Mouse (Mus musculus) activated CD4-positive, CD25-positive, alpha-beta regulatory T cell, adult 4 months (primary cell): ENCODE results near the gene Trub2. TPM values are rescaled to one million over a fixed set of nuclear protein-coding genes. Genes with fewer than 3 reads are reported as not detected.
A peak's percentile ranks its signal among the peaks of the same experiment; 100 is the strongest.
"Not testable (repeated sequence)": the region's sequence is repeated elsewhere in the genome, so short reads cannot be mapped to it uniquely, and the experiment has no call there.

ENCODE experiments used
- ATAC-seq: one replicate; pipeline ENCODE4 v1.8.0; 2017
- polyA plus RNA-seq, 2 experiments: library from polyadenylated mRNA; unstranded; fragments of 100-300 nt; shearing (Covaris generic); gene quantifications; one replicate each; pipeline ENCODE4 v1.2.1; 2017

The Trub2 gene
- 10 to 100 TPM; 21.7 to 30.0 TPM for polyA plus RNA-seq

DNA sequence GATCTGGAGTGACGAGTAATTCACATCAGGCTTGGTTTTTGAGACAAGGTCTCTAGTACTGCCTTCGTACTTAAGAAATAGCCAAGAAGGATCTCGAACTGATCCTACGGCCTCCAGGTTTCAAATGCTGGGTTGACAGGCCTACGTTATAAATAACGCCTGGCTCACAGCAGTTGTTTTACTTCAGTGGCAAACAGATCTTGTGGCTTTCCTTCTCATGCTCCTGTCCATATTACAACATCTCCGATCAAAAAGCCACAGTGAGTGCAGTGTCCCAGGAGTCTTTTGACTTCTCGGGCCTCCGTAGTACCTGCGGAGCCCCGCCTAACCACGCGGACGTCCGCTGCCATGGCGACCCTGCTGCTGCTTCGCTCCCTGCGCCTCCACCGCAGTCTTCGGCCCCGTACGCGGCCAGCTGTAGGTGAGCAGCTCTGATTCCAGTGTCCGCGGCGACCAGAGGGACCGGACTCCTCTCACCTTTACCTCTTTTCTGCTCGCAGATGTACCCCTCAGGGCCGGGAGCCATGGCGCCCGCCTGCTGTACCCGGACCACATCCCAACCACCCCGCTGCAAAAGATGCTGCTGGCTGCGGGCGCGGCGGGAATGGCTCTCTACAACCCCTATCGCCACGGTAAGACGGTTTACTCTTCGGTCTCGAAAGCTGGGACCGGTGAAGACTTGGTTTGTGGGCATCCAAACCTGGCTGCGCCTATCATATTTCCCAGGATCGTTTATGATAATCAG lies at the start of gene Trub2:
TSS of gene Trub2 (minus strand) at position 566 of the 745 bp plus-strand sequence.
- peak; percentile 73 for ATAC-seq

DNA sequence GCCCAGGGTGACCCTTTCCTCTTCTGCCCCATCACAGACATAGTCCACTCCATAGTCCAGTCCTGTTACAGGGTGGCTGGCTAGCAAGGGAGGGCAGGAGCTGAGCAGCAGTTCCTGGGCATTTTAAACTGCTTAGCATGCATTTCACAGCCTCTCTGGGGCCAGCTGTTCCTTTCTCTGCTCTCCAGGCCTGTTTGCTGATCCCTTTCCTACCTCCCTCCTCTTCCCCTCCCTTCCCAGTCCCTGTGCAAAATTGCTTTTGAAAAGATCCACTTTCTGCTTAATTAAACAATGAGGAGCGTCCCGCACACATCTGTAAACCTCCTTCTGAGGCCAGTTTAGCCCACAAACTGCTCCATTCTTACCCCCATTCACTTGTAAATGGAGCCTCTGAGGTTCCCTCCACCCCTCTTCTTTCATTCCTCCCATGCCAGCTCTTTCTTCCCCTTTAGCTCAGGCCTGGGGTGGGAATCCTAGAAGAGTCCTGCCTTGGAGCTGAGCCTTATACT lies 47.1 kb upstream of the Trub2 start:
- no peak for ATAC-seq

DNA sequence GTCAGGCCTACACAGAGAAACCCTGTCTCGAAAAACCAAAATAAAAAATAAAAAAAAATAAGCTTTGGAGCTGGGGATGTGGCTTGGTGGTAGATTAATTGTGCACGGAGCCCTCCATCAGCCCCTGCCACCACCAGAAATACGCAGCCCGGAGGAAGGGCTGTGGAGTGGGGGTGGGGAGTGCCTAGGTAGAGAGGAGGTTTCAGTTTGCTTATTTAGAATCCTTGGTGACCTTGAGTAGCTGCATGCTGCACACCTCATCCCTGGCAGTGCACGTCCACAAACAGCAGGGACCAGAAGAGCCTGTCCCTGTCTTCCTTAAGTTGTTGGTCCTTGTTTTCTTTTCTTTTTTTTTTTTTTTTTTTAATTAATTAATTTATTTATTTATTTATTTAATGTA lies 45.5 kb upstream of the Trub2 start:
- ATAC-seq: no peak

DNA sequence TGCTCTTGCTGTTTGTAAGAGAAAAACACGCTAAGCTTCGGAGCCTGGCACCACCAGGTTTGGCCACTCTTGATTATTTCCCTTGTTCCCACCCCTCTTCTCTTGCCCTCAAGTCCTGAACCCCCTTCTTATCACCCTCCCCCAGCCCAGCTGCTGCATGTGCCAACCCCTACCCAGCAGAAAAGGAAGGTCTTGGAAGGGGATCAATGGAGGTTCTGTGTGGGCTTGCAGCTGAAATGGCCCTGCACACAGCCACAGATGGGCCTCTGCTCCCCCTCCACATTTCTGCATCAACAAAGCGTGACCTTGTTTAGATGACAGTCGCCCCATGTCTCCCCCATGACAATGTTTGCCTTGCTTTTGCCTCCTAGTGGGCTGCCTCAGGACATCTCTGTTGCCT lies 42.8 kb upstream of the Trub2 start:
- no peak for ATAC-seq

DNA sequence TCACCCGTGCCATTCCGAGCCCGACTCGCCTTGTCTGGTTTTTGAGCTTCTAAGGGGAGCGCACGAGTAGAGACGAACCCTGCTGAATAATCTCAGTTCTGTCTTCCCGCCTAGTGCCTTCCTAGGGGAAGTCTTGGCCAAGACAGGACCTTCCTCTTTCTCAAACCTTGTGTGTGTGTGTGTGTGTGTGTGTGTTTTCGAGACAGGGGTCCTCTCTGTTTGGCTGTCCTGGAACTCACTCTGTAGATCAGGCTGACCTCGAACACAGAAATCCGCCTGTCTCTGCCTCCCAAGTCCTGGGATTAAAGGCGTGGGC lies 39.4 kb upstream of the Trub2 start:
- no peak for ATAC-seq

DNA sequence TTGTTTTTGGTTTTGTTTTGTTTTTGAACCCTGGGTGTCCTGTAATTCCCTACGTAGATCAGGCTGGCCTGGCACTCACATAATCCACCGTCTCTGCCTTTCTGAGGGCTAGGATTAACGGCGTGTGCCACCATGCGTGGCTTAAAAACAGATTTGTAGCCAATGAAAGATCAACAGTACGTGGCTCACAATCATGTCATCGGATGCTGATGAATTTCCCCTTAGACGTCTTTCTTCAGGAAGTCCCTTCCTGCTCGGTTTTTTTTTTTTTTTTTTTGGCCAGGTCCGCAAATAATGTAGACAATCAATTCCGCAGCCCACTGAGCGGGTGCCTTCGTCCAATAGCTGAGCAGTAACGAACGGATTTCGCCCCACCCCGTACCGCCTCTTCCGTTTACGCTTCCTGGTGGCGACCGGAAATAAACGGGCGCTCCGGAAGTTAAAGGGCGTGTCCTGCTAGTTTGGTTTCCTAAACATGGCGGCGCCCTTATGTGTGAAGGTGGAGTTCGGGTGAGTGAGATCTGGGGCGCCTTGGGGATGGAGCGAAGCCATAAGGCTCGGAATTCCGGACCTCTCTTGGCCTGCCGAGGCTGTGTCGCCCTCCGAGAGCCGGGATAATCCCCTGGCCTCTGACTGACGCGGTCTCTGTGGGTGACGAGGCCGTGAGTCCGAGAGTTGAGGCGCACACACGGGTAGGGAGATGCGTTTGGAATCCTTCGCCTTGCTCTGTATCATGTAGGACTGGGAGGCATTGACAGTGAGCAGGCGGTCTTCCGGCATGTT lies 38.8 kb upstream of the Trub2 start:
- ATAC-seq: peak; percentile 99

DNA sequence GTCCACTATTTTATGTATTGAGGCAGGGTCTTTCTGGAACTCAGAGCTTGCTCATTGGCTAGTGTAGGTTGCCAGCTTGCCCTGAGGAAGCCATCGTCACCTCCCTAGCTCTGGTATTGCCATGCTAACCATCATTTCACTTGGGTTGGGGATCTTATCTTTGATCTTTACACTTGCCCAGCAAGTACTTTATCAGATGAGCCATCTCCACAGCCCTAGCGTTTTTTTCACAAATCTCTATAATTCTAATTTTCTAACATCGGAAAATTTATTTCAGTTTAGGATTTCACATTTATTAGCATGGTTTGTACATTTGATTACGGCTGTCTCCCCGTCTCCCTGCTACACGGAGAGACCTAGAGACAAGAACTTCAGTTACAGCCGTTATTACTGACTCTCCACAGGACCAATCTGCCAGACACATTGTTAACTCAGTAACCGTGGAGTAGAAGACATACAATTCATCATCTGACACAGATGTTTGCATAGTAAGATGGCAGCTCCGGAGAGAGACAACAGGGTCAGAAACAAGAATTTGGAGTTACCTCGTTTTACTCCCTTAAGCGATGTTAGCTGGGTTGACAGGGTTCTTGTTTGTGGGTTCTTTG lies 38.1 kb upstream of the Trub2 start:
- ATAC-seq: peak; percentile 2

DNA sequence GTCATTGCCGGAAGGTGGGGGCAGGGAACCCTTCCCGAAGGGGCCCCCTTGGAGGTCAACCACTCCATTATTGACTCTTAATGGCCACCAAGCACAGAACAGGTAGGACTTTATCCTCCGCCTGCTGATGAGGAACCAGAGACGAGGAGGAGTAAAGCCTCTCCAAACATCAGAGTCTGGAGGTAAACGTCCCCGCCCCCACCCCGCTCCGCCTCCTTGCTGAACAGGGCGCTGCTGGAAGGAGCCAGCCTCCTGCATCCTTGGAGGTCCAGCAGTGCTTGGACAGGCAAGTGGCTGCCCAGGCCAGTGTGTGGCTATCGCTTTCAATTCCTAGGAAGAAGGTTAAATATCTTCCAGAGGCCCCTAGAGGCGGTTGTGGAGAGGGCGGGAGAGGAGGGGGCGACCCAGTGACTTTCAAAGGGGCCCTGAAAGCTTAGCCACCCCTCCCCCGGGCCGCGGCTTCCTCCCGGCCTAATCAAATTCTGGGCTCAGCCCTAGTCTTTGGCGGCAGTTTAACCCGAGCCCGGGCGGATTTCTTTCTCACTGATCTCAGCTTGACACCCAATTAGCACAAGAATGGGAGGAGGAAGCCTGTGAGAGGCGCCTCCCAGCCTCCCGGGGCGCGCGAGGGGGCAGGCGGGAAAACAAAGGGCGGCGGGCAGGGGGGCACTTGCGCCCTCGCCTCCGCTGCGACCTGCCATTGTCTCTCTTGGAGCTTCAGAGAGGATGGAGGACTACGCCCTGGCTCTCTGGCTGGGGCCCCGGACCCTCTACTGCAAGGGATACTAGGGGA lies 31.9 kb upstream of the Trub2 start, which contains the start of gene Urm1:
TSS of gene Urm1 (plus strand) at position 51 of the 793 bp plus-strand sequence.
- peak; percentile 47 for ATAC-seq

DNA sequence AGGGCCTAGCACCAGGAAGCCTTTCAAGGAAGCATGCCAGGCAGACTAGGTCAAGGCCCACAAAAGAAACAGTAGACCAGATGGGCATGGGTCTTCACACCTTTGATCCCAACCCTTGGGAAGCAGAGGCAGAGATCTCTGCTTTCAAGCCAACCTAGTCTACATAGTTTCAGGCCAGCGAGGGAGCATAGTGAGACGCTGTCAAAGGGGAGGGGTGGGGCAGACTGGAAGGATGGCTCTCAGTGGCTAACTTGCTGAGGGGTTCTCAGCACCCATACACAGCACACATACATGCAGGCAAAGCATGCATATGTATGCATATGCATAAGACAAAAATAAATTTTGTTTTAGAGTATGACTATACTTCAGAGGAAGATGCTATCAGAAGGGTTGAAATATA lies 31.1 kb upstream of the Trub2 start:
- no peak for ATAC-seq

DNA sequence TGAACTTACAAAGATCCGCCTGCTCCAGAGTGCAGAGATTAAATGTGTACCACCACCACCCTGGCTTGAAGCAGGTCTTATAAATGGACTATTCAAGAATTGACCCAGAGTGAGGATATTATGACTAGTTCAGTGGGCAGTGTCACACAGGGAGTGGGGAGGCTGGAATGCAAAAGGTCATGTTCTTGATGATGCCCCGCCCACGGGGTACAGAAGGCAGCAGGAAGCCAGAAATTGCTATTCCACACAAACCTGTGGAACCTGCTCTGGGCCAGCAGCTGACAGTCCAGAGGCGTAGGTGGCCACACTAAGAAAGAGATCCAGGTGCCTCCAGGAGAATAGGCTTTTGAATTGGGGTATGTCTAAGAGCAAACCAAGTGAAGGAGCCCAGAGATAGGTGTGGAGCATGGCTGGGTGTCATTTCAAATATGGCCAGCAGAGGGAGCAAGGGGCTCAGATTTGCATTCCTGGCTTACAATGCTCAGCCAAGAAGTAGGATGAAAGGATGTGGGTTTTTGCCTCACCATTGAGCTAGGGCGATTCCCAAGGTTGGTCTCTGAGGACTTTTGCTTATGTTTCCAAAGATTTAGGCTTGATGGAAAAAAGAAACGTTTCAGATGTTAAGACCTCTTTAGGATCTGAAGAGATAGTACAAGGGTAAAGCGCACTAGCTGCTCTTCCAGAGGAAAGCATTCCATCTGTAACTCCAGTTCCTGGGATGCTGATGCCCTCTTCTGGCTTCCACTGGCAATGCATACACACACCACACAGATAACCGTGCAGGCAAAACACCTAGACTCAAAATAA lies 29.3 kb upstream of the Trub2 start:
- ATAC-seq: peak; percentile 69

DNA sequence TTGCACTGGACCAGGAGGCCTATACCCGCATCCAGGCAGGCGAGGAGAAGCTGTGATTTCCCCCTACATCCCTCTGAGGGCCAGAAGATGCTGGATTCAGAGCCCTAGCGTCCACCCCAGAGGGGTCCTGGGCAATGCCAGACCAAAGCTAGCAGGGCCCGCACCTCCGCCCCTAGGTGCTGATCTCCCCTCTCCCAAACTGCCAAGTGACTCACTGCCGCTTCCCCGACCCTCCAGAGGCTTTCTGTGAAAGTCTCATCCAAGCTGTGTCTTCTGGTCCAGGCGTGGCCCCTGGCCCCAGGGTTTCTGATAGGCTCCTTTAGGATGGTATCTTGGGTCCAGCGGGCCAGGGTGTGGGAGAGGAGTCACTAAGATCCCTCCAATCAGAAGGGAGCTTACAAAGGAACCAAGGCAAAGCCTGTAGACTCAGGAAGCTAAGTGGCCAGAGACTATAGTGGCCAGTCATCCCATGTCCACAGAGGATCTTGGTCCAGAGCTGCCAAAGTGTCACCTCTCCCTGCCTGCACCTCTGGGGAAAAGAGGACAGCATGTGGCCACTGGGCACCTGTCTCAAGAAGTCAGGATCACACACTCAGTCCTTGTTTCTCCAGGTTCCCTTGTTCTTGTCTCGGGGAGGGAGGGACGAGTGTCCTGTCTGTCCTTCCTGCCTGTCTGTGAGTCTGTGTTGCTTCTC lies 27.5 kb upstream of the Trub2 start:
- no peak for ATAC-seq

DNA sequence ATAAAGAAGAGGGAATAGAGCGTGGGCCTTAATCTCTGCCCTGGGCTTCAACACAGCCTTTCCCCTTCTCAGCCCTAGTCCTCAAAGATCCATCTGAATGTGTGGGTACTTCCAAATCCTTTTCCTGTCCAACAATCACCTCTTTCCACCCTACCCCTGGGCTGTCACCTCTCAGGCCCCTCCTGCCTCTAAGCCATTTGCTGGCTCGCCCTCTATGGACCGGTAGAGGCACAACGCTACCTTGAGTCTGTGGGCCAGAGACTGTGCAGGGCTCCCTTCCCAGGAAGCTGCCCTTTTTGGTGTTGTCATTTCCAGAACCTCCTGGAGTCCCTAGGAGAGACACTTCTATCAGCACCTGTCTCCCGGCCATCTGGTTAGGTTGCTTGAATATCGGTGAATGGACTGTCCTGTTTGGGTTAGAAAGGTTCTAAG lies 15.1 kb upstream of the Trub2 start:
- peak; percentile 44 for ATAC-seq

DNA sequence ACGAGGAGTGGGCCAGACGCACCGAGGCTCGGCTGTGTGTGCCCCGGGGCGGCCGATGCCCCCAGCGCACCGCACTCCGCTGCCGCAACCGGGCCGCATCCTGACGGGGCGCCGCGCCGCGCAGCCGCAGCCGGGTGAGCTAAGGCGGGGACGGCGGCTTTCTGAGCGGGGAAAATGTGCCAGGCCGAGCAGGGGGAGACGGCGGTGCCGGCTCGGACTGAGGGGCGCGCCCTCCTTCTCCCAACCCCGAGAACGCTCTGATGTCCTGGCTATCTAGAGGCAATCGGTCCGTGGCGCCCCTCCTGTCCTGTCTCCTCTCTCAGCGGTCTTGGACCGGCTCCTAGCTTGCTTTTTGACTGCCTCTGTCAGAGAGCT lies 14.5 kb upstream of the Trub2 start:
- no peak for ATAC-seq

DNA sequence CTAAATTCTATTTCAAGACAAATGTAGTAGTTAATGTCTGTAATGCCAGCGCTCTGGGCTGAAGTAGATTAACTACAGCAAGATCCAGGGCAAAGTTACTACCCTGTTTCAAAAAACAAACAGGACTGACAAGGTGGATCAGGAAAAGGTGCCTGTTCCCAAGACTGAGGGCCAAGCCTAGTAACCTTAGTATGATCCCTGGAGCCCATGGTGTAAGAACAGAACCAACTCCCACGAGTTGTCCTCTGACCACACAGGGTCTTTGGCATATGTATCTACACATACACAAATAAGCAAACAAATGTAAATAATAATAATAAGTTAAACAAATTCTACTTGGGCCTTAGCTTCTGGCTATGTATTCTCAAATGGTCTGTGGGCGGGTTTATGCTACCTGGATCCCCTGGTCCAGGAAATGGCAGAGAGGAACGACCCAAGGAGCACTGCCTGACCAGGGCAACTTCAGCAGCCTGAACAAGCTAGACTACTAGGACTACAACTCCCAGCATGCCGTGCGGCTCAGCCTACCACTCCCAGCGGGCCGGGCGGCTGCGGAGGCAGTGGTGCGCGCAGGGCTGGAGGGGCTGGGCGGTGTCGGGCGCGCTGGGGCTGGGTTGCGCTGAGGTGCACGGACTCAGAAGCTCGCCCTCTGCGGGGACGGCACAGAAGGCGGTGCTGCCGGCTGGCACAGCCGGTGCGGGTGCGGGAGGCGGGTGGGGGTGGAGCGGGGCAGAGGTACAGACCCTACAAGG lies 13.9 kb upstream of the Trub2 start, which contains the start of gene Slc27a4:
TSS of gene Slc27a4 (plus strand) at position 560 of the 752 bp plus-strand sequence.
- ATAC-seq: peak; percentile 98

DNA sequence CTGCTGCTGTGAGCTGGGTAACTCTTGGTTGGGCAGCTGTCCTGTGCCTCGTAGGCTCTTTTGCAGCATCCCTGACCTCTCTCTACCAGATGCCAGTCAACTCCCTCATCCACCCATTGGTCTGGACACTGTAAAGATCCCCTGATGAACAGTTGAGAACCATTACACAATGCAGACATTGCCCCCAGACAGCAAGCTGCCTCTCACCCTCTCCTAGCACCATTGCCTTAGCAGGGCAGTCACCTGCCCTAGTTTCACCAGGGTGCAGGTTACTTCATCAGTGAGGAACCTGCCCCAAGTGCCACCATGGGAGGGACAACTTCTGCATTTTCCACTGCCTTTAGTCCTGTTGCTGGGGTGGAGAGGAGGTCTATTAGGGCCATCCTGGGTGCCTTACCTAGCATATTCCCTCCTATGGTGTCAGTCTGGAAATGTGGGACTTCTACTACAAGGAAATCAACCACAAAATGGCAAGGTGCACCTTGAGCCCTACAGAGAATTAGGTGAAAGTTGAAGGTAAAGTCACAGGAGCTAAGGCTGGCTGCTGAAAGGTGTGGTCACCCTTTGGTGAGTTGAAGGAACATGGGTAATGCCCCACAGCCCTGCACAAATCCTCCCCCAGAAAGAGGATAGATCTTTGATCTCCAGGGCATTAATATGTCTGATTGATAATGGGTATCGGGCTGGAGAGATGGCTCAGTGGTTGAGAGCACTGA lies 4.6 kb upstream of the Trub2 start:
- ATAC-seq: no peak

DNA sequence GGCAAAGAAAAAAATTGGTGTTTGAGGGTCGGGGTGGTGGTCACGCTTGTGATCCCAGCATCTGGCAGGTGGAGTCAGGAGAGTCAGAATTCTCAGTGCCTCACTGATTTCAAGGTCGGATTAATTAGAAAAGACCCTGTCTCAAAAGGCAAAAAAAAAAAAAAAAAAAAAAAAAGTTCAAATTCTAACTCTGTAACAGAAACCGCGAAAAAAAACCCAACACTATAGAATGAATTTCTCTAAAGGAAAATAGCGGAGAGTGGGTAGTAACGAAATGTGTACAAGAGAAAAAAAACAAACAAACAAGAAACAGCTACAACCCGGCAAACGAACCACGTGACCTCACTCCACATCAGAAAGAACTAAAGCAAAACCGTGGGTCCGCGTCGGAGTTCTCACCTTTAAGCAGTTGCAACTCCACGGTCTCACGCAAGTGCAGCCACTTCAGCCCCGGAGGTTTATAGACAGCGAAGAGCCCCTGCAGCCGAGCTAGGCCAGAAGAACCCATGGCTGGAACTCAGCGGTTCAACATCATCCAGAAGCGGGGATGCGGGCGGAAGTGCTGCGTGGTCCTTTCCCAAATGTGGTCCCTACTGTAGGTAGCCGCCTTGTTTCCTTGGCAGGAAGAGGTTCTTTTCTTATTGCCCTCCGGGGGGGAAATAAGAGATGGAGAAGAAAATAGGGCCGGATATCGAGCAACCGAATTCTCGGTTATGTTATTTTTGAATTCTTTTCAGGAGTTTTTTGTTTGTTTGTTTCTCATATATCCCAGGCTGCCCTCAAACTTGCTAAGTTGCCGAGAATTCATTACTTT lies 991 bp downstream of the Trub2 start, which contains the start of gene Coq4:
TSS of gene Coq4 (plus strand) at position 390 of the 814 bp plus-strand sequence.
- ATAC-seq: peak; percentile 91

DNA sequence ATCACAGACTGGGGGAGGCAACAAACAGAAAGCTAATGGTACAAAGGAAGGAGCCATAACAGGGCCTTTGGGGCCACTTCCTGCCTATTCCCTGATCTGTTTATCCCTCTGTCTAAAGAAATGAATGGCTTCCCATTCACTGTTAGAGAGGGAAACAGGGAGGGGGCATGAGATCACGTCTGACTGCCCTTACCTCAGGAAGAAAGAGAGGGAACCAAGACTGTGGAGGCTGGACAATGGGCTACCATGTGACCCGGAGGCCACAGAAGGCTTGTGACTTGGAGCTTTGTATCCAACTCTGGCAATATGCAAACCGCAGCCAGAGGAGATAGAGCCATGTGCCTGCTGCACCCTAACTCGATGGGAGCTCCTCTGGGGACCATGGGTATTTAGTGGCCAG lies 4.0 kb downstream of the Trub2 start:
- ATAC-seq: no peak

DNA sequence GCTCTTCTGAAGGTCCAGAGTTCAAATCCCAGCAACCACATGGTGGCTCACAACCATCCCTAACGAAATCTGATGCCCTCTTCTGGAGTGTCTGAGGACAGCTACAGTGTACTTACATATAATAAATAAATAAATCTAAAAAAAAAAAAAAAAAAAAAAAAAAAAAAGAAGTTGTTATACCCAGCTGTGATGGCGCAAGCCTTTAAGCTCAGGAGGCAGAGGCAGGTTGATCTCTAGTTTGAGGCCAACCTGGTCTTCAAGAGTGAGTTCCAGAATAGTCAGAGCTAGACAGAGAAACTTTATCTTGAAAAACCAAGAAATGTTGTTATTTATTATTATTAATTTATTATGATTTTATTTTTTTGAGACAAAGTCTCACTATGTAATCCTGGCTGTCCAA lies 7.0 kb downstream of the Trub2 start:
- ATAC-seq: not testable (repeated sequence)

DNA sequence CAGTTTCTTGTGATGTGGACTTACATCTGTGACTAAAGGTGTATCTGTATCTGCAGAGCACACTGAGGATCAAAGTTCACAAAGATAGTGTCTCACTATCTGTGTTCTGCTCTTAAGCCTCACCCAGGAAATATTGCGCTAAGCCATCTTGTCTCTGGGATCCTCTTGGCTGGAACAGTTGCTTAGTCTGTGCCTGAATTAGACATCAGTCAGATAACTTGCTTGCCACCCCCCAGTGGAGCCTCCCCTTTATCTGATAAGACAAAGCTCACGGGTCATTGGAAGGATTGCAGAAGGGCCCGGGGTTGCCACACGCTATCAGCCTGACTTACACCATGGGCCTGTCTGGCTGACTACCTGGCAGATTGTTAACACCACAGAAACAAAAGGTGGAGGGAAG lies 15.0 kb downstream of the Trub2 start:
- no peak for ATAC-seq
